Mouse (Mus musculus) yolk sac, embryonic 10.5 days (tissue): Measurements from ENCODE around the gene Saysd1.

Experiments
- DNase-seq: peaks from one replicate; pipeline ENCODE4 v3.0.0-alpha.2; 2017; ENCODE audit warnings: low spot score

Gene Saysd1

DNA sequence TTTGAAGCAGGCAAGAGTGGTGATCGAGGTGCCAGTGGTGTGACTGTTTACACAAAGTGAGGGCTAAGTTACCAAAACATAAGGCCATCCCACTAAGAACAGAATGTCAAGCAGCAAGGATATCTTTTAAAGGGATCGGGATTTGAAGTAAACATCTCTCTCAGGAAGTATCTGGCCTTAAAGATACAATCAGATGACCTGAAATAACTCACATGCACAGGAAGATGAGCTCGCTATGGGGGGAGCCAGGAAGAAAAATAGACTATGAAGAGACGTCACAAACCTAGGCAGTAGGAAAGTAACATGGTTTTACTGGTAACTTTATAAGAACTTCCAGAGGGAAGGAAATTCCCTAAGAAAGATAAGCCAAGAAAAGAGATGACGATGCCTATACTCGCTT lies 32.1 kb downstream of the Saysd1 start:
- no peak for DNase-seq

DNA sequence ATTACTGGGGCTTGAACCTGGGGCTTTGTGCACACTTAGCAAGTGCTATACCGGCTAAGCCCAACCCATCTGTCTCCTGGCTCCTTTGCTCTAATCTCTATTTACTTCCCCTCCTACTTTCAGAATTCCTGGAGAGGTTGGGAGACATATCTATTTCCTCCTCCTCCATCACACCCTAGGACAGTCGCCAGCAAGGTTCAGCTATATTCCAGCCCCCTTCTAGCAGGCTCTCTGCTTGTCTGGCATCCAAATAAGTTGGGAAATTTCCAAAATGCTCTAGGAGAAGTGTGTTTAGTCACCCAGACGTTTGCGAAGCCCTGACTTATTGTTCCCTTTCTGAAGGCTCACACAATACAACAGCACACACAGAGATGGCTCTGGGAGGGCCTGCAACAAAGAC lies 35.1 kb downstream of the Saysd1 start:
- DNase-seq = no peak

- DNase-seq = no peak
Measured at GRCm38 (mm10) chr14:20098061-20098460, 40.3 kb downstream of the Saysd1 start.

DNA sequence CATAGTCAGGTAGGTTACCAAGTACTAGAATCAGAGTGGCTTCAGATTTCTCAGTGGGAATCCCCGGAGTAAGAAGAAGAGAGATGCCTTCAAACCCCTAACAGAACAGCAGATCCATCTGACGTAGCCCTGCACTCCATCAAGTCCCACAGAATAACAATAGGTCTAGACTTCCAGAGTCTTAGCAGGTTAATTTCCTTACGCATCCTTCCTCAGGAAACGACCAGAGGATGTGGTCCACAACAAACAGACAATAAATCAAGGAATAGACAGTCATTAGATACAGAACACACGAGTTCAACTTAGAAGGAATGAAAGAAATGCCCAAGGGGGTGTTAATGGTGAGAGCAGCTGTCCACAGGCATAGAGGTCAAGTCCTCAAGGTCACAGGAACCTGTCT lies 43.4 kb downstream of the Saysd1 start:
- no peak for DNase-seq

DNA sequence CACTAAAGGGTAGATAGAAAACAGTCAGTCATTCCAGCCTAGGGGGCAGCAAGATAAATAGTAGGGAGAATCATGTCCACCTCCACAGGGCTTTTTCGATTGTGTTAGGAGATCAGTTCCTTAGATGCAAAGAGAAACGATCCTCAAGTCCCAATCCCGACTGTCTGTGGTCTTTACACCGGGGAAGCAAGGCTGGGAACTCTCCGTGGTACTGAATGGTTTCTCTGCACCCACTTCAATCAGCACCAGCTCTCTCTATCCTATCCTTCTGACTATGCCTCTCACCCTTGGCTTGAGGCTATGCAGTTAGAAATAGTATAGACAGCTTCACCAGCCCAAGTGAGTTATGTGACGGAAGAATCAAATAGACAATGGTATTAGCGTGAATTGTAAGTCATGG lies 44.8 kb downstream of the Saysd1 start:
- DNase-seq = peak; percentile 69

DNA sequence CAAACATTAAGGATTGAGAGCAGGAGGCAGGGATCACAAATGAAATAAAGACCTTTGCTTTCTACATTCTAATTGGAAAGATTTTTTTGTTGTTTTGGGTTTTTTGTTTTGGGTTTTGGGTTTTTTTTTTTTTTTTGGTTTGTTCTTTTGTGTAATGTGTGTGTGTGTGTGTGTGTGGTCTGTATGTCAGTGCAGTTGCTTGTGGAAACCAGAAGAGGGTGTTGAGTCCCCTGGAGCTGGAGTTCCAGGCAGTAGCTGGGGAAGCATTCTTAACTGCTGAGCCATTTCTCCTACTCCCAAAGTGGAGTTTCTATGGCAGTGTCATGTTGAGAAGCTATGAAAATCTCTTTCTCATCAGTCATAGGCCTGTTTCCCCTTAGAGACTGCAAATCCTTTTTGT lies 54.0 kb downstream of the Saysd1 start:
- DNase-seq = no peak

DNA sequence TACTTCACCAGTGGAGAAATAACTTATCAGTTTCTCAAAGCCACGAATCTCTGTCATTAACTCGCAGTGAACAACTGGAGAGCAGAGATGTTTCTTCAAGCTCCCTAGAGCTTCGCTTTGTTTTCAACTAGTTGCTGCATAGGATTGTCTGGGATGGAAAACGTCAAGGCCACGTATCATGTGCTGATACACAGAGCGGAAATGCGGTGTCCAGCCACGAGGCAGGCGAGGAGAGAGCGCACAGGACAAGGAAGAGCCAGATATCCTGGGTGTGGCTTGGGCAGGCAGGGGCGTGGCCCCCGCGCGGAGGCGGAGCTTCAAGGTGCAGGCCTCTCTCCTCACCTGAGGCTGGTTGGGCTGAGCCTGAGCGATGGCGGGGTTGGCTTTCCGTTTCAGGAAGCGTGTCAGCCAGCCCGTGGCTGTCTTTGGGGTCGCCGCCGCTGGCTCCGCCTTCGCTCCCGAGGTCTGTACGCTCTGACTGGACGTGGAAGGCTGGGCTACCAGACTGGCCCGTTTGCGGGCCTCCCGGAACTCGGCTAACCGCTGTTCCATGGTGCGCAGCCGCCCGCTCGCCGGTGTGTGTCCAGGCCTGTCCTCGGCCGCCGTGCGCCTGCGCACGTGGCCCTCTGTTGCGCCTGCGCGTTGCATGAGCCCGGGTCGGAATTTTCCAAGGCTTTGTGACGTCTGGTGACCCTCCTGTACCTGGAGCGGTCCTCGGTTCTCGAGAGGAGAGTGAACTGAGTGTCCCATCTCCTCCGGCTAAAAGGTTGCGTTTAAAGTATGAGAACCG lies 55.6 kb downstream of the Saysd1 start:
- peak; percentile 98 for DNase-seq

- DNase-seq = peak; percentile 31
Measured at GRCm38 (mm10) chr14:20081937-20082533, 56.3 kb downstream of the Saysd1 start.

- peak; percentile 47 for DNase-seq
Measured at GRCm38 (mm10) chr14:20081084-20081483, 57.2 kb downstream of the Saysd1 start.

DNA sequence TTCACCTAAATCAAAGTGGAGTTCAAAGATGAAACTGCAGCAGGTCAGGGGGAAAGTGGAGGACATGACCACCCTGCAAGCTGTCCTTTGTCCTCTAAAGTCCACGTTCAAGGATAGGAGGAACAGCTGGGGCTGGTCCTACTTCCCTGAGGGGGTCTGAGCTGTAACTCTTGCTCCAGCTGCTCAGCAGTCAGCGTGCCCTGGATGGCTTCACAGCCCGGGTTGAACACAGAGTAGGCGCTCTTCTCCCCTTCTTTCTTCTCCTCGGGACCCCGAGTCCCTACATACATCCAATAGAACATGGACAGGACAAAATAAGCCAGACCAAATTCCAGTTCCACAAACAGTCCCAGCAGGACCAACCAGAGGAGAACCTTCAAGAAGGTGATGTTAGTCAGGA lies 61.2 kb downstream of the Saysd1 start:
- DNase-seq = no peak

GRCm38 (mm10) chr14:20075544-20075943 lies 62.8 kb downstream of the Saysd1 start:
- DNase-seq = no peak

- no peak for DNase-seq
Measured at GRCm38 (mm10) chr14:20074759-20075158, 63.6 kb downstream of the Saysd1 start.

GRCm38 (mm10) chr14:20070629-20071028 lies 67.7 kb downstream of the Saysd1 start:
- DNase-seq = peak; percentile 37

GRCm38 (mm10) chr14:20068365-20068764 lies 70.0 kb downstream of the Saysd1 start:
- no peak for DNase-seq

GRCm38 (mm10) chr14:20067293-20068074 lies 70.8 kb downstream of the Saysd1 start:
- DNase-seq = peak; percentile 77

DNA sequence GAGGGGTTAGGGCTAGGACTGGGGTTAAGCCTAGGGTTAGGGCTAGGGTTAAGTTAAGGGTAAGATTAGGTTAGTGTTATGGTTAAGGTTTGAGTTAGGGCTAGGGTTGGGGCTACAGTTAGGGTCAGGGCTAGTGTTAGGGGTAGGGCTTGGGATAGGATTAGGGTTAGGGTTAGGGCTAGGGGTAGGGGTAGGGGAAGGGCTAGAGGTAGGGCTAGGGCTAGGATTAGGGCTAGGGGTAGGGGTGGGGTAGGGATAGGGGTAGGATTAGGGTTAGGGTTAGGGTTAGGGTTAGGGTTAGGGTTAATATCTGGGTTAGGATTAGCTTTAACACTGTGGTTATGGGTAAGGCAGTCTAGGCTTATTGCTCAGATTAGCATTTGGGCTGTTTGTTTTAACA lies 73.6 kb downstream of the Saysd1 start:
- DNase-seq = no peak

GRCm38 (mm10) chr14:20048481-20048835 lies 89.9 kb downstream of the Saysd1 start:
- no peak for DNase-seq

DNA sequence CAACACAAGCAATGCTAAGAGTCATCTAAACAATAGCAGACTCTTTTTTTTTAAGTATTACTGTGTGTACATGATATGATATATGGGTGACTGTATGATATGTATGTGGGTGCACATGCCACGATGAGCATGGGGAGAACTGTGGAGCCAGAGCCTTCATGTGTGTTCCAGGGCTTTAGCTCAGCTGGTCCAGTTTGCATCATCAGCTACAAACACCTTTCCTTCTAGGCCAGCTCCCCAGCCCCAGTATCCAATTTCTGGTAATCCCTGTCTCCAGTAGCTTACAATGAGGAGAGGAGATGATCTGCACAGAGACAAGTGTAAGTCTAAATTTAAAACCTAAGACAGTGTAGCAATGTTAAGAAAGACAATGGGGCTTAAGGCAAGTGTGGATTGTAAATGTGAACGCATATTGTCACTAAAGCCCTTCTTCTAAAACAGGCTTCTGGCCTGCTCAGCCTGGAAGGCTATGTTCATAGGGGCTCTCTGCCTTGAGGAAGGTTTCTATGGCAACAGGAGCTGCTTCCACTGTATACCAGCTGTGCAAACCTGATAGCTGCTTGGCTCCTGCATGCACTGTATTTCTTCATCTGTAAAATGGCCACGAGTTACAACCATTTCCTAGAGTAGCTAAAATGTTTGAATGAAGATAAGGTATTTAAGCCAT lies 90.4 kb downstream of the Saysd1 start:
- DNase-seq = no peak

- no peak for DNase-seq
Measured at GRCm38 (mm10) chr14:20047291-20047690, 91.0 kb downstream of the Saysd1 start.

DNA sequence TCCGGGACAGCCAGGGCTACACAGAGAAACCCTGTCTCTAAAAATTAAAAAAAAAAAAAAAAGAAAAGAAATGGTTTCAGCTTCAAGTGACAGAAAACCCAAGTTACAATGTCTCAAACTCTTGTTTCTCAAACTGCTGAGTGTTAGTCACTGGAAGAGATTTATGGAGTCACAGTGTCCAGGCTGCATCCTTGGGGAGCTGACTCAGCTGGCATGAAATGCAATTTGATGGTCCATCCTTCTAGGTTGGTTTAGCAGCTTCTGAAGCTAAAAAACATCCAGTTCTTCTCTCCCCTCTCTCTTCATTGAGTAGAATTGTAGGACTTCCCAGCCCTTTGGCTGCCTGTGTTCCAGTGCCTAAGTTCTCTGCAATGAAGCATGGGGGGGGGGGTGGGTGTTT lies 94.3 kb downstream of the Saysd1 start:
- no peak for DNase-seq

GRCm38 (mm10) chr14:20041836-20042235 lies 96.5 kb downstream of the Saysd1 start:
- DNase-seq = no peak

DNA sequence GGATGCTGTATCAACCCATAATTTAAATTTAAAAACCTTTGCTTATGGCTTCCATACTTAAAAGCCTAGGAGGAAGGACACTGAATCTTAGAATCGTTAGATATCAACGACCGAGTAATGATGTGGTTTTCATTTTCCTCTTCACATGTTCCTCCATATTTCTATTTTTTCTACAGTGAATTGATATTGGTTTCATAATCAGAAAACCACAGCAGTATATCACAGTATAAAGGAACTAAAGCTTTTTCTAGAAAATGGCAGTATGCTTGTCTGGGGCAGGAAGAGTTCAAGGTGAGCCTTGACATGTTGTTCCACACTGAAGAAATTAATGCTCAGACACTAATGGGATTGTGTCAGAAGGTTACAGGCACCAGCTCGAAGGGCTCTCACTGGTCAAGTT lies 97.4 kb downstream of the Saysd1 start:
- DNase-seq = no peak

DNA sequence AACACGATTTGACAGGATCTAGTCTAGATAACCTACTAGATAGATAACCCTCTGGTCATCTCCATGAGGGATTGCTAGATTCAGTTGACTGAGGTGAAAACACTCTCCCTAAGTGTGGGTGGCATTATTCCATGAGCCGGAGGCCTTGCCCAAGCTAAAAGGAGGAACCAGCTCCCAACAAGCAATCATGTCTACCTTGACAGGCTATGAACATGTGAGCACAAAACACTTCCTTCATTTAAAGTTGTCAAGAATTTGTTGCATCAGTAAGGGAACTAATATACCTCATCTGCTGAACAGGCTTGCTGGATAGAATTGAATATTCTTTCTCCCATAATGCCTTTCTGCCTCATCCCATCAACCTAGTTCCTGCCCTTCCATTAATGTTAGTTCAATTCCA lies 98.5 kb downstream of the Saysd1 start:
- DNase-seq = no peak
